Mouse (Mus musculus) lung, adult 2 months (tissue): ENCODE data around the gene Hoxa7.

ENCODE experiments used
- CTCF ChIP-seq: fragments of 200-500 bp; IDR thresholded peaks from 2 replicates; pipeline ENCODE4 v1.5.1; 2011; ENCODE audit warnings: mild to moderate bottlenecking, low read length, control low read depth; ENCODE audit not compliant: insufficient read depth
- POLR2A ChIP-seq: fragments of 200-500 bp; IDR thresholded peaks from 2 replicates; pipeline ENCODE4 v1.6.1; 2011; ENCODE audit warnings: low read depth, mild to moderate bottlenecking, control low read depth, low read length, borderline replicate concordance; ENCODE audit errors: extremely low read depth

DNA sequence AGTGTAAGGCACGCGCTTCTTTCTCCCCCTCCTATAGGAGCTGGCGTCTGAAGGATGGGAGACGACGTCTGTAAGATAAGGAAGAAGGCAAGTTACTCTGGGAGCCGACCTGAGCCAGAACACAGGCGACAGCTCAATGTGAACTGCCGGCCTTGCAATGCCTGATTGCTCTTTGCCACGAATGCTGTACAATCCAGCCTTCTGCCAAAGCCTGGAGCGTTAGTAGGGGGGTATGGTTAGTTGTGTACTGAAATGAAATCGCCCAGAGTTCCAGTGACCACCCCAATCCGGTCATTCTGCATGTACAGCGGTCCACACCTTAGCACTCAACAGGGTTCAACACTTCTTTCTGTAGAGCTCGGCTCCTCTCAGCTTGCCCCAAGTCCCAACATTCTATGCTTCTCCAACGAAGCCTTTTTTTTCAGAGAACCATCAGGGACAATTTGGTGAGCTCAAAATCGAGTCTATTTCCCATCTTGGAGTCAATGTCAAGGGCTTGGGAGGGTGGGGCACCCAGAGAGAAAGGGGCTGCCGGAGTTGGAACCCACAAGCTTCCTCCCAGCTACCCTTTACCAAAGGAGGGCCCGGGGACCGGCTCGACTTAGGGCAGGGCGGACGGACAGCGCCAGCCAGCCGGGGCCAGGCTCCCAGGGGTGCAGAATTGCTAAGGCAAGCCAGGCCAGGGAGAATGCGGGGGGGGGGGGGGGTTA, 37.6 kb upstream of the Hoxa7 start:
- no peak for TF ChIP-seq CTCF
- no peak for TF ChIP-seq POLR2A
